Mouse (Mus musculus) lung, postnatal 0 days (tissue): Measurements from ENCODE around the gene Tvp23a. TPM values are rescaled to one million over a fixed set of nuclear protein-coding genes. Genes with fewer than 3 reads are reported as not detected.

Source experiments
- ATAC-seq: fragments of 200-750 bp; cut with Nextera tagmentation; 2 replicates; pipeline ENCODE4 v1.8.0; 2017; ENCODE audit warnings: moderate library complexity
- DNase-seq: peaks from one replicate; pipeline ENCODE4 v3.0.0-alpha.2; 2016; ENCODE audit warnings: low spot score
- H3K27ac ChIP-seq: fragments of 300-500 bp; sonication (generic); 2 replicates; pipeline ENCODE4 v1.5.1; 2014; ENCODE audit warnings: antibody characterized with exemption, mild to moderate bottlenecking, low read length, mixed read lengths
- H3K27me3 ChIP-seq: fragments of 300-500 bp; sonication (generic); replicated peaks from 2 replicates; pipeline ENCODE4 v1.6.1; 2014; ENCODE audit warnings: low read length, mixed read lengths; ENCODE audit not compliant: insufficient read depth
- H3K36me3 ChIP-seq: fragments of 300-500 bp; sonication (generic); 2 replicates; pipeline ENCODE4 v1.6.1; 2014; ENCODE audit warnings: low read length, mixed read lengths; ENCODE audit not compliant: insufficient read depth
- H3K4me1 ChIP-seq: fragments of 300-500 bp; sonication (generic); 2 replicates; pipeline ENCODE4 v1.6.1; 2014; ENCODE audit warnings: antibody characterized with exemption, low read depth, low read length, mixed read lengths; ENCODE audit not compliant: insufficient read depth
- H3K4me2 ChIP-seq: fragments of 300-500 bp; sonication (generic); replicated peaks from 2 replicates; pipeline ENCODE4 v1.6.1; 2014; ENCODE audit warnings: low read depth, mild to moderate bottlenecking, low read length, moderate library complexity, mixed read lengths
- H3K4me3 ChIP-seq: fragments of 300-500 bp; sonication (generic); 2 replicates; pipeline ENCODE4 v1.5.1; 2014; ENCODE audit warnings: low read depth, low read length
- H3K9ac ChIP-seq: fragments of 300-500 bp; sonication (generic); replicated peaks from 2 replicates; pipeline ENCODE4 v1.6.1; 2014; ENCODE audit warnings: low read depth, mild to moderate bottlenecking
- H3K9me3 ChIP-seq: fragments of 300-500 bp; sonication (generic); 2 replicates; pipeline ENCODE4 v1.6.1; 2016; ENCODE audit warnings: low read length, mixed read lengths
- CTCF ChIP-seq: IDR thresholded peaks from 2 replicates; pipeline ENCODE4 v1.5.1; 2016; ENCODE audit warnings: antibody characterized with exemption, mild to moderate bottlenecking
- EP300 ChIP-seq: IDR thresholded peaks from 2 replicates; pipeline ENCODE4 v1.6.1; 2016; ENCODE audit warnings: antibody characterized with exemption, mild to moderate bottlenecking, control low read depth
- WGBS: fragments of 180-500 bp; shearing (Covaris S2); extraction: QIAGEN DNeasy Blood & Tissue Kit; methylation state at CpG from one replicate; pipeline ENCODE4 v1.1.7; 2014; 5-methylcytosine and 5-hydroxymethylcytosine counted together
- polyA plus RNA-seq: library from polyadenylated mRNA; unstranded; fragments of >200 nt; fragmentation: Nextera tagmentation; extraction: Ambion mirVana; gene quantifications from 2 replicates; pipeline ENCODE4 v1.2.1, GENCODE M21; 2015

Gene Tvp23a
- polyA plus RNA-seq, 1 experiment from 2014 or later: 1.7 TPM

DNA sequence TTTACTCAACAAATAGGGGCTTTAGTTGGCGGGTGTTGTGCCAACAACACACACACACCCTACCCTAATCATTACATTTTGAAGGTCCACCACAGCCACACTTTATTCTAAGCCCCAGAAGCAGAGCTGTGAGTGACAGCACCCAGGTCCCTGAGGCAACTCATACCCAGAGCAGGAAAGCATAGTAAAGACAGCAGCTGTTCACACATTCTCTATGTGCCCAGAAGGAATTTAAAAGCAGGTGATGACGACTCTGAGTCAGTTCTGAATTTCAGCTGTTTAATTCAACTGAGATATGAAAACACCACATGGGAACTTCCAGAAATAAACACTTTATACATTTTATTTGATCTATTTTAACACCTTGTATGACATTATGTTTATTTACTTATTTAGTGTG is 67.6 kb downstream of the Tvp23a start:
- peaks cover 5% of the 10 kb centered on the region; the same call in 1 of the 2 replicates for H3K4me1 ChIP-seq

GRCm38 (mm10) chr16:10377286-10377685 is 69.9 kb downstream of the Tvp23a start:
- DNase-seq (no peak), ATAC-seq (no peak)
- H3K27me3 ChIP-seq: no peaks in the 10 kb centered on the region
- TF ChIP-seq EP300 (no peak), CTCF (no peak)
- 33% methylated on average over 1 of the region's 1 CpGs for whole genome bisulfite sequencing
- no peak overlapping the region for H3K4me3 ChIP-seq
- H3K9me3 ChIP-seq: no peaks in the 10 kb centered on the region
- no peaks in the 10 kb centered on the region for H3K36me3 ChIP-seq
- no peak overlapping the region for H3K9ac ChIP-seq
- peaks cover 4% of the 10 kb centered on the region; the same call in 1 of the 2 replicates for H3K4me1 ChIP-seq
- no peak overlapping the region for H3K4me2 ChIP-seq
- no peak overlapping the region for H3K27ac ChIP-seq

More for the DNA sequence above, 67.6 kb downstream of the Tvp23a start:
- no peaks in the 10 kb centered on the region for H3K36me3 ChIP-seq
- no peaks in the 10 kb centered on the region for H3K9me3 ChIP-seq
- ATAC-seq (no peak), DNase-seq (no peak)
- H3K4me2 ChIP-seq: no peak overlapping the region
- no peak overlapping the region for H3K9ac ChIP-seq
- H3K4me3 ChIP-seq: no peak overlapping the region
- no peak for TF ChIP-seq CTCF
- no peak for TF ChIP-seq EP300
- 31% methylated on average over 2 of the region's 2 CpGs for WGBS
- H3K27ac ChIP-seq: no peak overlapping the region
- no peaks in the 10 kb centered on the region for H3K27me3 ChIP-seq

GRCm38 (mm10) chr16:10374254-10375011 is 72.7 kb downstream of the Tvp23a start:
- H3K27ac ChIP-seq: peak overlapping the region; percentile 21; the same call in 1 of the 2 replicates

GRCm38 (mm10) chr16:10372372-10372771 is 74.8 kb downstream of the Tvp23a start:
- Histone ChIP-seq H3K4me1 (peaks cover 4% of the 10 kb centered on the region; the same call in 1 of the 2 replicates), H3K36me3 (no peaks in the 10 kb centered on the region), H3K27me3 (no peaks in the 10 kb centered on the region), H3K4me2 (no peak overlapping the region), H3K9ac (no peak overlapping the region), H3K27ac (no peak overlapping the region), H3K9me3 (no peaks in the 10 kb centered on the region), H3K4me3 (no peak overlapping the region)
- WGBS: 56% methylated on average over 4 of the region's 4 CpGs
- DNase-seq: no peak
- no peak for TF ChIP-seq CTCF
- TF ChIP-seq EP300: no peak
- no peak; the same call in 1 of the 2 replicates for ATAC-seq

More at GRCm38 (mm10) chr16:10374254-10375011, 72.7 kb downstream of the Tvp23a start:
- peaks cover 4% of the 10 kb centered on the region; the same call in 1 of the 2 replicates for H3K4me1 ChIP-seq
- H3K27me3 ChIP-seq: no peaks in the 10 kb centered on the region
- ATAC-seq (peak; percentile 74), DNase-seq (peak; percentile 79)
- no peak overlapping the region for H3K9ac ChIP-seq
- peak overlapping the region; percentile 17 for H3K4me2 ChIP-seq
- no peaks in the 10 kb centered on the region for H3K36me3 ChIP-seq
- H3K4me3 ChIP-seq: no peak overlapping the region
- TF ChIP-seq EP300 (no peak), CTCF (no peak)
- WGBS: 25% methylated on average over 13 of the region's 13 CpGs
- no peaks in the 10 kb centered on the region for H3K9me3 ChIP-seq

Other genes starting within 250 kb of the Tvp23a start
- 584 and 640 TPM in 2 replicates for gene Emp2, start 133.4 kb downstream of the Tvp23a start, polyA plus RNA-seq
- 9.9 and 11.7 TPM in 2 replicates for gene Tekt5, start 51.9 kb downstream of the Tvp23a start, polyA plus RNA-seq
- gene Nubp1, start 35.4 kb downstream of the Tvp23a start, polyA plus RNA-seq: 31.2 and 31.6 TPM in 2 replicates
- 1.3 and 1.4 TPM in 2 replicates for gene Ciita, start 32.7 kb upstream of the Tvp23a start, polyA plus RNA-seq
- gene Dexi, start 95.7 kb upstream of the Tvp23a start, polyA plus RNA-seq: 19.2 and 19.4 TPM in 2 replicates
- gene Clec16a, start 98.0 kb upstream of the Tvp23a start, polyA plus RNA-seq: 32.0 and 34.6 TPM in 2 replicates